Mouse (Mus musculus) retina, adult 2 months (tissue): Measurements from ENCODE around the gene Zfp27.
"Not testable (repeated sequence)": the region's sequence is repeated elsewhere in the genome, so short reads cannot be mapped to it uniquely, and the experiment has no call there.

Experiments used
- DNase-seq: peaks from one replicate; pipeline ENCODE4 v3.0.0-alpha.2; 2012; ENCODE audit warnings: low read depth, low spot score

Zfp27 gene

GRCm38 (mm10) chr7:29890501-29890900, 15.9 kb downstream of the Zfp27 start:
- DNase-seq = no peak

- no peak for DNase-seq
These were observed 25.5 kb downstream of the Zfp27 start for GRCm38 (mm10) chr7:29880916-29881315.

GRCm38 (mm10) chr7:29880056-29880455, 26.3 kb downstream of the Zfp27 start:
- DNase-seq = no peak

DNA sequence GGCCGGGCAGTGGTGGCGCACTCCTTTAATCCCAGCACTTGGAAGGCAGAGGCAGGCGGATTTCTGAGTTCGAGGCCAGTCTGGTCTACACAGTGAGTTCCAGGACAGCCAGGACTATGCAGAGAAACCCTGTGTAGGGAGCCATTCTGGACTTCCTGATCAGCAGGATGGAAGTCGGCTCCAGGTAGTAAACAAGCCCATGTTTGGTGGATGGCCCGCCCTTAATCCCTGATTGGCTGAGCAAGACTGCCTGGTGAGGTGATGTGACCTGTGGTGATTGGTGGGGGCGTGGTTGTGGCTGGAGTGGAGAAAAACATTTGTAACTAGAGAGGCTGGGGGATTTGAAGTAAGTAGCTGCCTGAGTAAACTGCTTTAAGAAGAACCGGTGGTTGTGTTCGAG, 28.8 kb downstream of the Zfp27 start:
- not testable (repeated sequence) for DNase-seq

GRCm38 (mm10) chr7:29874256-29874655, 32.1 kb downstream of the Zfp27 start:
- DNase-seq = no peak

DNA sequence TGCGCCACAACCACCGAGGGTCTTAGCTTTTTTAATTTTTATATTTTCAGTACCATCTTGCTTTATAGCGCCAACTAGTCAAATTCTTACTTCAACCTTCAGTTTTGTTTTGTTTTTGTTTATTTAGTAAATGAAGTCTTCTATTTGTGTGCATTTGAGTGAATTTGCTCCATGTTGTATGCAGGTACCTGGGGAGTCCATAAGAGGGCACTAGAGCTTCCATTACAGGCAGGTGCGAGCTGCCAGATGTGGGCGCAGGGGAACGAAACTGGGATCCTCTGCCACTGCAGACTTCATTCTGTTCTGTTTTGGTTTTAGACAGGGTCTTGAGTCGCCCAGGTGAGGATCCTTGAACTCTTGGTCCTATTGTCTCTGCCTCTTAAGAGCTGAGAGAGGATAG, 44.7 kb downstream of the Zfp27 start:
- no peak for DNase-seq

DNA sequence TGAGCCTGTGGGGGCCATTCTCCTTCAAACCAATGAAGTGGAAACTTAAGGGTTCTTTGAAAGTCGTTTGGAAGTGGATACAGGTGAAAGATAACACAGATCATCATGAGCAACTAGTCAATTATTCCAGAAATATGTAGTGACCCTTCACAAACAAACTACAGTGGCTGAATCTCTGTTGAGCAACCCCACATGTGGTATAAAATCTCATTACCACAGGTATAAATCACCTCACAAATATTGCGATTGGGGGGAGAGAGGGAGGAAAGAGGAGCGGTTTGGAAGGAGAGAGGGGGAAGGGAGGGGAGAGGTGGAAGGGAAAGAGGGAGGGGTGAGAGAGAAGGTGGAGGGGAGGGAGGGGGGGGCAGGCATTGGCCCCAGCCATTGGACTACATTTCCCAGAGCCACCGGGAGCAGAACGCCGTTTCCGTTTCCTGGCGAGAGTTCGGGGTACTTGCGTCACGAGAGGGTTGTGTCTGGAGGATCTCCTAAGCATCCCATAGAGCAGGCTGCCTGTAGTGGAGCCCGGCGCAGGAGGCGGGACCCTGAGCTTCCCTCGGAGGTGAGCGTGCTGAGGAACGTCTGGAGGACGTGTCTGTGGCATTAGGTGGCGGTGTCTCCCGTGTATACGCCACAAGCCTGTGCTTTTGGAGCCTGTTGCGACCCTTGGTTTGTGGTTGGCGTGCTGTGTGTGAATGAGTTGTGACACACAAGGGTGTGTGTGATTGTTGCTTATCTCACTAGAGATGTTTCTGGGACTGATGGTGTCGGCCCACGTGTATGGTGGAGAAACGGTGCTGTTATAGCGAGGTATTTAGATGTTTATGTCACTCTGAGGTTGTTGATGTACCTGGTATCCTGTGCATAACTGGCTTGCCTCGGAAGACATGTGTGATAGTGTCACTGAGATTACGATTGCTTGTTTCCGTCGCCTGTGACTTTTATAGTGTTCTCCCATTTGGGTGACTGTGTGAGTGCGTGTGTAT, 46.5 kb downstream of the Zfp27 start, which contains the start of gene Zfp420:
Gene Zfp420, plus strand, starts transcription at position 448 of the 986 bp plus-strand sequence.
- peak; percentile 84 for DNase-seq

- DNase-seq = peak; percentile 69
These were observed 53.0 kb downstream of the Zfp27 start, which contains the start of gene Zfp940 for GRCm38 (mm10) chr7:29853219-29853842. Gene Zfp940 (minus strand): TSS chr7:29853669.

DNA sequence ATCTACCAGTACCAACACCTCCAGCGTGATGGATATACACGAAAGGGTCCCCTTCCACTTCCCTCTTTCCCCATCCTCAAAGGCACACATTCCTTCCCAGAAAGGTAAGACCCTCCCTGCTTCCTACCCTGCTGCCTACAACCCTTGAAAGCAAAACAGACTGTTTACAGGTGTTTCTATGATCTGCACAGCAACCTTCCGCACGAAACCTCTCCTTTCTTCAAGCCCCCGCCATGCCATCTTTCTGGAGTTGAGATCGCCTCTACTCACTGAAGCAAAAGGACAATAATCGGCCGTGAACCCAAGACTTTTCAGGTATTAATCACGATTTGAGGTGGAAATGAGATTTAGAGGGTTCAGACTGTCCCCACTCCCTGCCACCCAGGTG, 53.5 kb downstream of the Zfp27 start:
- DNase-seq = no peak

GRCm38 (mm10) chr7:29844616-29845015, 61.8 kb downstream of the Zfp27 start:
- DNase-seq = no peak
